Mouse (Mus musculus) midbrain, embryonic 15.5 days (tissue): ENCODE results near the gene Slit3. TPM values are rescaled to one million over a fixed set of nuclear protein-coding genes. Genes with fewer than 3 reads are reported as not detected.

Source experiments
- ATAC-seq: fragments of 200-750 bp; cut with Nextera tagmentation; replicated peaks from 2 replicates; pipeline ENCODE4 v1.8.0; 2017; ENCODE audit warnings: moderate TSS enrichment
- H3K27ac ChIP-seq: fragments of 300-500 bp; sonication (generic); 2 replicates; pipeline ENCODE4 v1.5.1; 2015; ENCODE audit warnings: mild to moderate bottlenecking, inconsistent platforms
- H3K27me3 ChIP-seq: fragments of 300-500 bp; sonication (generic); replicated peaks from 2 replicates; pipeline ENCODE4 v1.6.1; 2015; ENCODE audit warnings: inconsistent platforms
- H3K36me3 ChIP-seq: fragments of 300-500 bp; sonication (generic); replicated peaks from 2 replicates; pipeline ENCODE4 v1.6.1; 2015; ENCODE audit warnings: inconsistent platforms
- H3K4me1 ChIP-seq: fragments of 300-500 bp; sonication (generic); 2 replicates; pipeline ENCODE4 v1.6.1; 2015; ENCODE audit warnings: inconsistent platforms
- H3K4me2 ChIP-seq: fragments of 300-500 bp; sonication (generic); 2 replicates; pipeline ENCODE4 v1.6.1; 2015; ENCODE audit warnings: inconsistent platforms, mild to moderate bottlenecking, moderate library complexity
- H3K4me3 ChIP-seq: fragments of 300-500 bp; sonication (generic); 2 replicates; pipeline ENCODE4 v1.5.1; 2015; ENCODE audit warnings: mild to moderate bottlenecking, inconsistent platforms
- H3K9ac ChIP-seq: fragments of 300-500 bp; sonication (generic); 2 replicates; pipeline ENCODE4 v1.6.1; 2015; ENCODE audit warnings: mild to moderate bottlenecking, inconsistent platforms
- H3K9me3 ChIP-seq: fragments of 300-500 bp; sonication (generic); 2 replicates; pipeline ENCODE4 v1.6.1; 2016; ENCODE audit warnings: inconsistent platforms
- WGBS: fragments of 180-500 bp; shearing (Covaris S2); methylation state at CpG from one replicate; pipeline ENCODE4 v1.1.7; 2015; ENCODE audit warnings: mixed read lengths; 5-methylcytosine and 5-hydroxymethylcytosine counted together
- microRNA counts: library from miRNA; unstranded; fragments of <30 nt; microRNA quantifications from one replicate; lab custom pipeline; 2016
- microRNA-seq: library from miRNA; unstranded; fragments of <30 nt; microRNA quantifications from one replicate; pipeline ENCODE4, GENCODE M21; 2016
- polyA plus RNA-seq: library from polyadenylated mRNA; unstranded; fragments of >200 nt; fragmentation: Nextera tagmentation; extraction: Ambion mirVana; gene quantifications from 2 replicates; pipeline ENCODE4 v1.2.1, GENCODE M21; 2015

Slit3 gene
- polyA plus RNA-seq, 1 experiment from 2014 or later: 5.9 TPM

DNA sequence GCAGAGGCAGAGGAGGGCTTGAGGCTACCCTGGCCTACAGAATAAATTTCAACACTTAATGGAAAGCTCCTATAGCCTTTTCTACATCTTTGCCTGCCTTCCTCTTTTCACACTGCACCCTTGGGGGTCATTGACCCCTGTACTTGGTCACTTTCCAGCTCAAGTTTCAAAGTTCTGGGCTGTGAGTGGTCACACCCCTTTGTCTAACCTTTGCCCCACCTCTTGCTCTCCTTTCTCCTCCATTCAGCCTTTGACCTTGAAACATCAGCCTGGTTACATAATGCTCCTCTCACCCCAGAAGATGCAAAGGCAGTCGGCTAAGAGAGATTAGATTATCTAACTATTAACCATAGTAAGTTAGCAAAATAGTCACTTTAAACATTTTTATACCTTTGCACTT, 611.3 kb downstream of the Slit3 start:
- no peak overlapping the region for H3K4me3 ChIP-seq
- no peak overlapping the region for H3K4me2 ChIP-seq
- no peaks in the 10 kb centered on the region for H3K4me1 ChIP-seq
- 41% methylated on average over 1 of the region's 1 CpGs for WGBS
- no peak overlapping the region for H3K27ac ChIP-seq
- no peak overlapping the region for H3K9ac ChIP-seq
- no peak for ATAC-seq
- no peaks in the 10 kb centered on the region for H3K9me3 ChIP-seq
- H3K27me3 ChIP-seq: no peaks in the 10 kb centered on the region
- no peaks in the 10 kb centered on the region for H3K36me3 ChIP-seq

DNA sequence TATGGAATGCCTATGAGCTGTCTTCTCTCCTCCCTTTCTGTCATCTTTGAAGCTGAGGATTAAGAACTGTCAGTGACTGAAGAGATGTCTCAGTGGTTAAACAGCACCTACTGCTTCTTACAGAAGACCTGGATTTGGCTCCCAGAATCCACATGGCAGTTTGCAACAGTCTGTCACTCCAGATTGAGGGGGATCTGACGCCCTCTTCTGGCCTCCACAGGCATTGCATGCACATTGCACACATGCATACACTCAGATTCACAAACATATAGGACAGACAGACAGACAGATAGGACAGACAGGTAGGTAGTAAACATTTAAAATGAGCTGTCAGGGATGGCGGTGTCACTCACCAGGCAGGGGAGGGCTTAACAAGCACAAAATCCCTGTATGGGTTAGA, 615.8 kb downstream of the Slit3 start:
- Histone ChIP-seq H3K27me3 (no peaks in the 10 kb centered on the region), H3K36me3 (no peaks in the 10 kb centered on the region), H3K9ac (no peak overlapping the region), H3K27ac (no peak overlapping the region), H3K4me2 (no peak overlapping the region), H3K4me3 (no peak overlapping the region), H3K9me3 (no peaks in the 10 kb centered on the region), H3K4me1 (no peaks in the 10 kb centered on the region)
- ATAC-seq: no peak
- 69% methylated on average over 2 of the region's 2 CpGs for WGBS

DNA sequence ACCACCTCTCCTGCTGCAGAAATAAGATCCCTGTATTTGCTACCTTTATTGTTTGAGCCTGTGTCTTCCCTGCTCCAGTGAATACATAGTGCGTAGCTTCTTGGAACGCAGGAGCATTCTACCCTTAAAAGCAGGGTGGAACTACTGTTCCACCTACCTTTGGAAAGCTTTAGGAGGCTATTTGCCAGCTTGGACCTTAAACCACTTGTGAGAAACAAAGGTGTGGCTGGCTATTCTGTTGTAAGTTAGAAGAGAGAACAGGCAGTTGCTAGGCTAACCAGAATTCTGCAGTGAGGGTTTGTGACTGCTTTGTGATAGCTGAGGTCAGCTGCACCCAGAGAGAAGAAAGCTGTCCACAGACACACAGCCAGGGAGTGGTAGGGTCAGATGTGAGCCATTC, 616.2 kb downstream of the Slit3 start:
- H3K27ac ChIP-seq: no peak overlapping the region
- H3K27me3 ChIP-seq: no peaks in the 10 kb centered on the region
- H3K4me3 ChIP-seq: no peak overlapping the region
- no peaks in the 10 kb centered on the region for H3K36me3 ChIP-seq
- no peaks in the 10 kb centered on the region for H3K9me3 ChIP-seq
- no peaks in the 10 kb centered on the region for H3K4me1 ChIP-seq
- no peak overlapping the region for H3K4me2 ChIP-seq
- 97% methylated on average over 2 of the region's 2 CpGs for WGBS
- H3K9ac ChIP-seq: no peak overlapping the region
- ATAC-seq: no peak

DNA sequence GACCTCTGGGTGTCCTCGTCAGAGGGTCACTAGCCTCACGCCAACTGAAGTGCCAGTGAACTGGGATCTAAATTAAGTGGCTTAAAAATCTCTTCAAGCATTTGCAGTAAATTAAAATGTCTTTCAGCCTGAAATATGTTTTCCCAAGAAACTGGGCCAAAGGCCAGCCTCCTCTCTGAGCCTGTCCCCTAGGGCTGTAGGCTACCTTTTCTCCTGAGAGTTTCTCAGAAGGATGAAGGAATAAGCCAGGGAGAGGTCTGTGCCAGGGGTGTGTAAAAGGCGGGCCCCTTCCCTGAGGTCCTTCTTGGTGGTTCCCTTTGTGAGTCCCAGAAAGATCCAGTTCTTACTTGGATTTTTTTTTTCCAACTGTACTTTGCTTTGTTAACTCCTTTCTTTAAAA, 617.1 kb downstream of the Slit3 start:
- Histone ChIP-seq H3K27ac (no peak overlapping the region), H3K4me3 (no peak overlapping the region), H3K27me3 (no peaks in the 10 kb centered on the region), H3K9ac (no peak overlapping the region), H3K4me1 (no peaks in the 10 kb centered on the region), H3K36me3 (no peaks in the 10 kb centered on the region), H3K9me3 (no peaks in the 10 kb centered on the region), H3K4me2 (no peak overlapping the region)
- WGBS: 79% methylated on average over 3 of the region's 3 CpGs
- ATAC-seq: no peak

DNA sequence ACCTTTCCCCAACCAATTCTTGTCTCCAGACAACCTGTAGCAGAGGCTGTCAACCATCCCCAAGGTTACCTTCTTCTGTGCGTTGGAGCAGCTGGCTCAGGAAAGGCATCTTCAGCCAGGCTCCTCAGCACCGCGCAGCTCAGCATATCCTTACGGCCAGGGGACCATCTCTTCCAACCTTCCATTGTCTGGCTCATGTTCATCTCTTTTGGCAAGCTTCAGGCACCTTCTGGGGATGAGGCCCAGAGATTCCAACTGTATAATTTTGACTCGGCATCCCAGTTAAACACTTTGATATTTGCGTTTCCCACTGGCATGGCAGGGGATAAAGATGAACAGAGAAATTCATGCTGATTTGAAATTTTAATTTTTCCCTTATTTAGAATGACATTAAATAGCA, 622.6 kb downstream of the Slit3 start:
- WGBS: 84% methylated on average over 6 of the region's 6 CpGs
- no peak overlapping the region for H3K27ac ChIP-seq
- no peaks in the 10 kb centered on the region for H3K36me3 ChIP-seq
- H3K4me2 ChIP-seq: no peak overlapping the region
- no peak for ATAC-seq
- no peak overlapping the region for H3K4me3 ChIP-seq
- H3K9ac ChIP-seq: no peak overlapping the region
- H3K27me3 ChIP-seq: no peaks in the 10 kb centered on the region
- no peaks in the 10 kb centered on the region for H3K9me3 ChIP-seq
- H3K4me1 ChIP-seq: no peaks in the 10 kb centered on the region

DNA sequence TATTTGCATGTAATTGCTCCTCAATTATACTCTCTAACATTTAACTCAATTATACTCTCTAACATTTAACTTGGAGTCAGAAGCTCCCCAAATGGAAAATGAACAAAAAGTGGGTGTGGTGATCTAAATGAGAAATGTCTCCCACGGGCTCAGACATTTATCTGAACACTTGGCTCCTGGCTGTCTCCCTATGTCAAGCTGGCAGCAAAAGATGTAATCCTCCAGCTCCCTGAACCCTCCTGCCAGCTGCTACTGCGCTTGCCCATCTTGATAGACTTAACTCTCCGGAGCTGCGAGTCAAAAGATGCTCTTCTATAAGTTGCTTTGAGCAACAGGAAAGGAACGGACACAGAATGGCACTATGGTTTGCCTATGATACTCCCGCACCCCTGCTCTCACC, 623.5 kb downstream of the Slit3 start:
- Histone ChIP-seq H3K4me1 (no peaks in the 10 kb centered on the region), H3K9me3 (no peaks in the 10 kb centered on the region), H3K27ac (no peak overlapping the region), H3K4me3 (no peak overlapping the region), H3K27me3 (no peaks in the 10 kb centered on the region), H3K4me2 (no peak overlapping the region), H3K36me3 (no peaks in the 10 kb centered on the region), H3K9ac (no peak overlapping the region)
- 89% methylated on average over 6 of the region's 6 CpGs for WGBS
- no peak for ATAC-seq

DNA sequence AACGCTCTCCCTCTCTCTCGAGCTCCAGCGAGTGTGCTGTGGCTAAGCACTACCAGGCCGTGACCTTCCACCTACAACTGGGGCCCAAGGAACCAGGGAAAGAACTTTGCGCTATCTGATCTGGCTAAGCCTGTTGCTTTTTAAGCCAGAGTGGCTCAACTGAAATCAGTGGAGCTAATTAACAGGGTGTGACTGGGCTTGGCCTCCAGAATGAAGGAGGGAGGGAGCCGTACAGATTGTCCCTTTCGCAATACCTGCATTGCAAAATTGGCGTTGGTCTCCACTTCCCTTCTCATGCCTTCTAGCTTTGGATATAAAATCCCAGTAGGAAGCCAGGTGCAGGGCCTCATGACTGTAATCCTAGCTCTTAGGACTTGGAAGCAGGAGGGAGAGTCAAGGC, 629.6 kb downstream of the Slit3 start:
- H3K4me3 ChIP-seq: no peak overlapping the region
- H3K9ac ChIP-seq: no peak overlapping the region
- WGBS: 81% methylated on average over 8 of the region's 8 CpGs
- H3K4me1 ChIP-seq: no peaks in the 10 kb centered on the region
- no peak overlapping the region for H3K27ac ChIP-seq
- H3K9me3 ChIP-seq: no peaks in the 10 kb centered on the region
- ATAC-seq: no peak
- H3K4me2 ChIP-seq: no peak overlapping the region
- H3K36me3 ChIP-seq: no peaks in the 10 kb centered on the region
- H3K27me3 ChIP-seq: no peaks in the 10 kb centered on the region

DNA sequence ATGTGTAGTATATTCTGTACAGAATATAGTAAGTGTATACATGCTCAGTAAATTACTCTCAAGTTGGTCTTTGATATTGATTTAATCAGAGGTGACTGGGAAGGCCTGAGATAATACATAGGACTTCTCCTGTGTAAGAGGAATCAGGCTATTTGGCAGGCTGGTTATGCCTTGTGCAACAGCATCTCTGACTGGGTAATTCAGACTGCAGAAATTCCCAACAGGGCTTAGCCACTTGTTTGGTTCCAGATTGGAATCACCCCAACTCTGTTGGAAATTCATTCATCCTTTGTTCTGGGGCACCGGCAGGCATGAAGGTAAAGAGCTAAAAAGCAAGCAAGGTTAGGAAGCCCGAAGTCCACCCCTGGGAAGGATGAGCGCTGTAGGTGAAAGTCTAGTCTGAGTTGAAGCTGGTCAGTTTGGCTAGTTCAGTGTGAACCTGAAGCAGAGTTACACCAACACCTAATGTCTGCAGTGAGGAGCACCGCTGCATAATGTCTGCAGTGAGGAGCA, 633.9 kb downstream of the Slit3 start:
- no peaks in the 10 kb centered on the region for H3K27me3 ChIP-seq
- no peaks in the 10 kb centered on the region for H3K36me3 ChIP-seq
- no peak for ATAC-seq
- WGBS: 76% methylated on average over 4 of the region's 4 CpGs
- H3K9ac ChIP-seq: no peak overlapping the region
- no peaks in the 10 kb centered on the region for H3K9me3 ChIP-seq
- H3K4me1 ChIP-seq: no peaks in the 10 kb centered on the region
- H3K4me3 ChIP-seq: no peak overlapping the region
- no peak overlapping the region for H3K27ac ChIP-seq
- H3K4me2 ChIP-seq: no peak overlapping the region

DNA sequence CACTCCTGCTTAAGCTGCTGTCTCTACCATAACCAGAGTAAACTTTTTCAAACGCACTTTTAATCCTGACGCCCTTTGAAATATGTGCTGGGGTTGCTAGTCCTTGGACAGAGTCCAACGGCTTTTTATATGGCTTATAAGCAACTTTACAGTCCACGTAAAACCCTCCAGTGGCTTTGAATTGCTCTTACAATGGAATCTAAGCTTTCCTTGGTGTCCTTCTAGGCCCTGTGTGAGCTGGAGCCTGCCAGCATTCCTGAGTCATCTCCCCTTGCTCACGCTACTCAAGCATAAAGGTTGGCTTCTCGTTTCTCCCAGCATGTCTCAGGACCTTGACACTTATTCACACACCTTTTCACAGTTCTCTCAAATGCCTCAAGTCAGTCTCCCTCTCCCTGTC, 634.5 kb downstream of the Slit3 start:
- WGBS: 54% methylated on average over 6 of the region's 6 CpGs
- Histone ChIP-seq H3K4me3 (no peak overlapping the region), H3K36me3 (no peaks in the 10 kb centered on the region), H3K27ac (no peak overlapping the region), H3K9me3 (no peaks in the 10 kb centered on the region), H3K4me2 (no peak overlapping the region), H3K9ac (no peak overlapping the region), H3K4me1 (no peaks in the 10 kb centered on the region), H3K27me3 (no peaks in the 10 kb centered on the region)
- no peak for ATAC-seq

DNA sequence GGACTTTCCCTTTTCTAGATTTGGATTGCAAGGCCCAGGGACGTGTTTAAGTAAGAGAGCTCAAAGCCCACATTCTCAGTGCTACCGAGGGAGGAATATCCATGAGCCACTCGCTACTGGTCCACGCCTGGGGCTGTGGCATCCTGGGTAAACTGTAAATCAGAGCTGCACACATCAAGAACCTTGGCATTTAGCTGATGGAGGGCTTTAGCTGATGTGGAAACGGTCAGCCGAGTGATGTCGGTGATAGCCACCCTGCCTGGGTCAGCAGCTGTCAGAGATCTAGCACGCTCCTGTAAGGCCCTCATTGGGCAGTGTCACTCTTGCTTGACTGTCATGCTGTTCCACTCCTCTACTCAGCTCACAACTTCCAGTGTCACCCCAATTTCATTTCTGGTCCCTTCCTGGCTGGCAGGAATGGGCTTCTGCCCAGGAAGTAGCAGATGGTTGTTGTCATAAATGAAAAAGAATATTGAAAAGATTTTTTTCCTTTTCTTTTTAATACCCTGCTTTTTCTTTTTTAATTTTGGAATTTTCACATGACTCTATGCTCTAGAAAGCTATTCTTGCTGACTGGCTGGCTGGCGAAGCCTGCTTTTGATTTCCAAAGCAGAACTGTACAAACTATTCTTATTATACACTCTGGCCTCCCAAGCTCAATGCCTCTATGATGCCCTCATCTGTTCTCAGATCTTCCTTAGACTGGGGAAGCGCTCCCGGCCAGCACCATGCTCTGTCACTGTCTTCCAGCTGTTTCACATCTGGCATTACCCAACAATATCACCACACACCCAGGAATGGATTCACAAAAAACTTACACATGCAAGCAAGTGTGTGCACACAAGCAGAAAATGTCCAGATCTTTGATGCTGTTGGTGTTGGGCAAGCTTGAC, 635.6 kb downstream of the Slit3 start:
- Histone ChIP-seq H3K36me3 (no peaks in the 10 kb centered on the region), H3K27ac (no peak overlapping the region), H3K4me3 (no peak overlapping the region), H3K27me3 (no peaks in the 10 kb centered on the region), H3K4me1 (no peaks in the 10 kb centered on the region), H3K4me2 (no peak overlapping the region), H3K9me3 (no peaks in the 10 kb centered on the region), H3K9ac (no peak overlapping the region)
- no peak for ATAC-seq
- 89% methylated on average over 11 of the region's 11 CpGs for WGBS

MicroRNAs within 50 kb of the gene (microRNA counts, 519-probe panel; counts per million panel counts)
- 3,929 counts per million, percentile 88 among the panel's probes with 10 or more counts for microRNA mmu-miR-218 (lab: Ali Mortazavi, UCI)

Small RNA genes within 50 kb of the gene (microRNA-seq; reads per million reads assigned to microRNA genes)
- gene Mir218-2: 41.4 reads per million, percentile 43 among the genes with 10 or more reads in this experiment
